Mouse (Mus musculus) kidney, postnatal 14 days (tissue): ENCODE data around the gene Mrpl28.
A peak's percentile ranks its signal among the peaks of the same experiment; 100 is the strongest.
"Not testable (repeated sequence)": the region's sequence is repeated elsewhere in the genome, so short reads cannot be mapped to it uniquely, and the experiment has no call there.

Experiments
- DNase-seq: peaks from one replicate; pipeline ENCODE4 v3.0.0; 2022; ENCODE audit warnings: mixed read lengths

Mrpl28 gene

GRCm38 (mm10) chr17:26116503-26117258 is 6.6 kb upstream of the Mrpl28 start:
- DNase-seq, result no peak

GRCm38 (mm10) chr17:26119766-26120710 is 3.3 kb upstream of the Mrpl28 start:
- peak; percentile 59 for DNase-seq

- no peak for DNase-seq
Observed at GRCm38 (mm10) chr17:26122431-26123140, 714 bp upstream of the Mrpl28 start.

- DNase-seq, result no peak
Observed at GRCm38 (mm10) chr17:26124560-26124959, 1.3 kb downstream of the Mrpl28 start.

- DNase-seq, result no peak
Observed at GRCm38 (mm10) chr17:26125226-26125625, 1.9 kb downstream of the Mrpl28 start.

- DNase-seq, result no peak
Observed at GRCm38 (mm10) chr17:26131062-26131732, 7.9 kb downstream of the Mrpl28 start.

GRCm38 (mm10) chr17:26131856-26132853 is 8.9 kb downstream of the Mrpl28 start:
- no peak for DNase-seq

GRCm38 (mm10) chr17:26137106-26137750 is 13.9 kb downstream of the Mrpl28 start:
- DNase-seq, result no peak

- DNase-seq, result no peak
Observed at GRCm38 (mm10) chr17:26137751-26138130, 14.4 kb downstream of the Mrpl28 start.

GRCm38 (mm10) chr17:26138239-26138836 is 15.0 kb downstream of the Mrpl28 start, which contains the start of gene Axin1:
Gene Axin1, plus strand, starts transcription at chr17:26138688.
- DNase-seq, result peak; percentile 97

GRCm38 (mm10) chr17:26138901-26139381 is 15.6 kb downstream of the Mrpl28 start:
- DNase-seq, result peak; percentile 77

GRCm38 (mm10) chr17:26142796-26143195 is 19.5 kb downstream of the Mrpl28 start:
- DNase-seq, result no peak

GRCm38 (mm10) chr17:26143386-26143785 is 20.1 kb downstream of the Mrpl28 start:
- DNase-seq, result no peak

GRCm38 (mm10) chr17:26149056-26149455 is 25.8 kb downstream of the Mrpl28 start:
- no peak for DNase-seq

GRCm38 (mm10) chr17:26151886-26152630 is 28.8 kb downstream of the Mrpl28 start:
- no peak for DNase-seq

- DNase-seq, result no peak
Observed at GRCm38 (mm10) chr17:26162736-26163135, 39.4 kb downstream of the Mrpl28 start.

GRCm38 (mm10) chr17:26168039-26168438 is 44.7 kb downstream of the Mrpl28 start:
- DNase-seq, result no peak

GRCm38 (mm10) chr17:26175248-26175647 is 51.9 kb downstream of the Mrpl28 start:
- DNase-seq, result not testable (repeated sequence)
